Mouse (Mus musculus): ENCODE data around the gene Ctnna3.

DNA sequence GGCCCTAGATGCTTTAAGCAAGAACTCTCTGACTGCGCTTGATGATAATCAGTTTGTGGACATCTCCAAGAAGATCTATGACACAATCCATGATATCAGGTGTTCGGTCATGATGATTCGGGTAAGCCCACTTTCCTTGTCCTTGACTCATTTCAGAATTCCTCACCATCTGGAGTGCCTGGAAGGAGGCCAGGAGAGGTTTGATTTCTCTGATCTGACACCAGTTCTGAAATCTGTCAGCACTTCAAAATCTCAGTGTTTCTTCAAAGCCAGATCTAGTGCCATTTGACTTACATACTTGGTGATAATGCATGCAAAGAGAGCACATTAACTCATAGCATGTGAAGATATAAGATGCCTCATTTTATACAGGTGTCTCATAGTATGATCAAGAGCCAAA is 1245.9 kb downstream of the Ctnna3 start:
- TF ChIP-seq CTCF (IDR thresholded peaks at IDR 0.05; ENCODE audit: low read depth) (no peak), EP300 (IDR thresholded peaks at IDR 0.05; ENCODE audit: low read depth) (no peak)
